Mouse (Mus musculus): ENCODE measurements around the gene Armh3. TPM values are rescaled to one million over a fixed set of nuclear protein-coding genes. Genes with fewer than 3 reads are reported as not detected.

The Armh3 gene
- total and polyA plus RNA-seq, 2 experiments from 2014 or later = 16.5 to 17.5 TPM

GRCm38 (mm10) chr19:45926342-45926741 is 71.9 kb downstream of the Armh3 start:
- H3K27me3 ChIP-seq (ENCODE audit: insufficient read depth, low read length) = no peaks in the 10 kb centered on the region
- no peak for TF ChIP-seq CTCF (IDR thresholded peaks at IDR 0.05; ENCODE audit: low read depth)
- peaks cover 11% of the 10 kb centered on the region for H3K36me3 ChIP-seq (ENCODE audit: insufficient read depth, low read length)
- H3K9ac ChIP-seq (replicated peaks; ENCODE audit: low read length) = no peak overlapping the region
- H3K9me3 ChIP-seq (ENCODE audit: low read length) = no peaks in the 10 kb centered on the region
- H3K4me2 ChIP-seq (ENCODE audit: low read depth, low read length) = no peak overlapping the region
- no peak overlapping the region for H3K4me3 ChIP-seq (ENCODE audit: low read length)
- no peak overlapping the region for H3K27ac ChIP-seq
- ATAC-seq (no peak), DNase-seq (ENCODE audit: low spot score) (no peak)
- WGBS = 78% methylated on average over 8 of the region's 8 CpGs
- no peaks in the 10 kb centered on the region for H3K4me1 ChIP-seq (ENCODE audit: insufficient read depth, low read length)

- Histone ChIP-seq H3K4me2 (ENCODE audit: low read depth, low read length) (no peak overlapping the region), H3K4me1 (ENCODE audit: insufficient read depth, low read length) (peaks cover 4% of the 10 kb centered on the region; the same call in 1 of the 2 replicates), H3K36me3 (ENCODE audit: insufficient read depth, low read length) (peaks cover 6% of the 10 kb centered on the region; the same call in 1 of the 2 replicates), H3K27me3 (ENCODE audit: insufficient read depth, low read length) (no peaks in the 10 kb centered on the region), H3K4me3 (ENCODE audit: low read length) (no peak overlapping the region), H3K9me3 (ENCODE audit: low read length) (no peaks in the 10 kb centered on the region), H3K27ac (no peak overlapping the region), H3K9ac (replicated peaks; ENCODE audit: low read length) (no peak overlapping the region)
- ATAC-seq (no peak), DNase-seq (ENCODE audit: low spot score) (peak; percentile 11)
- no peak for TF ChIP-seq CTCF (IDR thresholded peaks at IDR 0.05; ENCODE audit: low read depth)
- 66% methylated on average over 9 of the region's 9 CpGs for WGBS
Observed at GRCm38 (mm10) chr19:45920299-45921090, 77.8 kb downstream of the Armh3 start.

- no peak overlapping the region for H3K9ac ChIP-seq (replicated peaks; ENCODE audit: low read length)
- H3K36me3 ChIP-seq (ENCODE audit: insufficient read depth, low read length) = peaks cover 6% of the 10 kb centered on the region; the same call in 1 of the 2 replicates
- H3K27me3 ChIP-seq (ENCODE audit: insufficient read depth, low read length) = no peaks in the 10 kb centered on the region
- DNase-seq (ENCODE audit: low spot score) (no peak), ATAC-seq (no peak)
- 0 out of 2 replicates have a peak overlapping the region, but pooled peaks have one; percentile 16 for H3K27ac ChIP-seq
- WGBS = 92% methylated on average over 6 of the region's 6 CpGs
- peaks cover 4% of the 10 kb centered on the region; the same call in 1 of the 2 replicates for H3K4me1 ChIP-seq (ENCODE audit: insufficient read depth, low read length)
- no peak for TF ChIP-seq CTCF (IDR thresholded peaks at IDR 0.05; ENCODE audit: low read depth)
- H3K4me2 ChIP-seq (ENCODE audit: low read depth, low read length) = no peak overlapping the region
- H3K9me3 ChIP-seq (ENCODE audit: low read length) = no peaks in the 10 kb centered on the region
- H3K4me3 ChIP-seq (ENCODE audit: low read length) = no peak overlapping the region
Observed at GRCm38 (mm10) chr19:45918406-45918805, 79.9 kb downstream of the Armh3 start.

GRCm38 (mm10) chr19:45917856-45918255 is 80.4 kb downstream of the Armh3 start:
- no peak overlapping the region for H3K9ac ChIP-seq (replicated peaks; ENCODE audit: low read length)
- TF ChIP-seq CTCF (IDR thresholded peaks at IDR 0.05; ENCODE audit: low read depth) = no peak

DNA sequence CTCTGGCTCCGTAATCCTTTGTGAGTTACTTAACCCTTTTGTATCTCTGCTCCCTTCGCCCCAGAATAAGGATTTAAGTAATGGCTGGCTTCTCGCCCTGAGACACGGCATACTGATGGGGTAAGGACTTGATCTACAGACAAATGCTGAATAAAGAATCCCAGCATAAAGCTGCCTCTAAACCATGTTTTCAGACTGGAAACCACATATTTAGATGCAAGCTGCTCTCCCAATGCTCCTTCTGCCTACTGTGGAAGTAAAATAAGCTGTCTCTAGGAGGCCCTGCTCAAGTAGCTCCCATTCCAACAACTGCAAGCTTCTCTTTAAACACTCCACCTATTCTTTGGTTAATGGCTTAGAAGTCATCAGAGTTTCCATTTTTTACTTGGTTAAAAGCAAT is 81.8 kb downstream of the Armh3 start:
- ATAC-seq = no peak
- TF ChIP-seq CTCF (IDR thresholded peaks at IDR 0.05; ENCODE audit: low read depth) = no peak
- H3K4me3 ChIP-seq (ENCODE audit: low read length) = no peak overlapping the region
- H3K4me2 ChIP-seq (ENCODE audit: low read depth, low read length) = no peak overlapping the region
- no peak overlapping the region for H3K27ac ChIP-seq
- no peak overlapping the region for H3K9ac ChIP-seq (replicated peaks; ENCODE audit: low read length)
- WGBS = 59% methylated on average over 4 of the region's 4 CpGs
- H3K27me3 ChIP-seq (ENCODE audit: insufficient read depth, low read length) = no peaks in the 10 kb centered on the region
- peaks cover 4% of the 10 kb centered on the region; the same call in 1 of the 2 replicates for H3K4me1 ChIP-seq (ENCODE audit: insufficient read depth, low read length)
- no peaks in the 10 kb centered on the region for H3K9me3 ChIP-seq (ENCODE audit: low read length)
- no peak for DNase-seq (ENCODE audit: low spot score)
- no peaks in the 10 kb centered on the region for H3K36me3 ChIP-seq (ENCODE audit: insufficient read depth, low read length)

More at GRCm38 (mm10) chr19:45917856-45918255, 80.4 kb downstream of the Armh3 start:
- H3K27me3 ChIP-seq (ENCODE audit: insufficient read depth, low read length) = no peaks in the 10 kb centered on the region
- H3K4me2 ChIP-seq (ENCODE audit: low read depth, low read length) = no peak overlapping the region
- H3K9me3 ChIP-seq (ENCODE audit: low read length) = no peaks in the 10 kb centered on the region
- H3K4me3 ChIP-seq (ENCODE audit: low read length) = no peak overlapping the region
- ATAC-seq (peak; percentile 85), DNase-seq (ENCODE audit: low spot score) (peak; percentile 53)
- WGBS = 31% methylated on average over 3 of the region's 3 CpGs
- 0 out of 2 replicates have a peak overlapping the region, but pooled peaks have one; percentile 16 for H3K27ac ChIP-seq
- peaks cover 4% of the 10 kb centered on the region; the same call in 1 of the 2 replicates for H3K36me3 ChIP-seq (ENCODE audit: insufficient read depth, low read length)
- H3K4me1 ChIP-seq (ENCODE audit: insufficient read depth, low read length) = peaks cover 4% of the 10 kb centered on the region; the same call in 1 of the 2 replicates

DNA sequence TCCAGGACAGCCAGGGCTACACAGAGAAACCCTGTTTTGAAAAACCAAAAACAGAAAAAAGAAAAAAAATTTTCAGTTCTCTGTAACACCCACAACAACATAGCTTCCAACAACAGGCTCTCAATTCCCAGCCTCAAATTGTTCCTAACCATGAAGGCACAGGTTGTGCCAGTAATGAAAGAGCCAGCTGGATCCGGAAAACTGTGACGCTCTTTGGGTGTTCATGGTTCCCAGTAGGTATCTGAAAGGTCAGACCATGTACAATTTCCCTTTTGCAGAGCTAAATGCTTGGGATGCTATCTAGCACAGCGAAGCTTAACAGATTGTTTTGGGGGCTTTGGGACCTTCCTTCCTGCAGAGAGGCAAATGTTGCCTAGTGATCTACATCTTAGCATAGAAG is 82.3 kb downstream of the Armh3 start:
- no peak overlapping the region for H3K4me2 ChIP-seq (ENCODE audit: low read depth, low read length)
- ATAC-seq (no peak), DNase-seq (ENCODE audit: low spot score) (no peak)
- H3K9ac ChIP-seq (replicated peaks; ENCODE audit: low read length) = no peak overlapping the region
- no peaks in the 10 kb centered on the region for H3K27me3 ChIP-seq (ENCODE audit: insufficient read depth, low read length)
- no peak overlapping the region for H3K4me3 ChIP-seq (ENCODE audit: low read length)
- H3K27ac ChIP-seq = no peak overlapping the region
- peaks cover 4% of the 10 kb centered on the region; the same call in 1 of the 2 replicates for H3K4me1 ChIP-seq (ENCODE audit: insufficient read depth, low read length)
- H3K9me3 ChIP-seq (ENCODE audit: low read length) = no peaks in the 10 kb centered on the region
- no peak for TF ChIP-seq CTCF (IDR thresholded peaks at IDR 0.05; ENCODE audit: low read depth)
- H3K36me3 ChIP-seq (ENCODE audit: insufficient read depth, low read length) = no peaks in the 10 kb centered on the region
- WGBS = 60% methylated on average over 3 of the region's 3 CpGs

DNA sequence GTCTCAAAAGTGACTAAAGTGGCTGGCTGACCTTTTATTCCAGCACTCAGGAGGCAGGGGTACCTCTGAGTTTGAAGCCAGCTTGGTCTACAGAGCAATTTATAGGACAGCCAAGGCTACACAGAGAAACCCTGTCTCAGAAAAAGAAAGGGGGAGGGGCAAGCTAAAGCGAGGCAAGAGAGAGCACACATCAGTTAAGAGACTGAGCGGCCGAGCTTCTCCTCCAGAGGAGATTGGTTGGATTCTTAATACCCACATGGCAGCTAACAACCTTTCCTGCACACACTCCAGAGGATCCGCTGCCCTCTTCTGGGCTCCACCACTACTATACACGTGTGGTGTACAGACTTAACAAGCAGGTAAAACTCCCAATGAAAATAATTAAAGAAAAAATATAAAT is 85.3 kb downstream of the Armh3 start:
- Histone ChIP-seq H3K9ac (replicated peaks; ENCODE audit: low read length) (no peak overlapping the region), H3K27ac (no peak overlapping the region), H3K4me1 (ENCODE audit: insufficient read depth, low read length) (peaks cover 4% of the 10 kb centered on the region; the same call in 1 of the 2 replicates), H3K4me2 (ENCODE audit: low read depth, low read length) (no peak overlapping the region), H3K27me3 (ENCODE audit: insufficient read depth, low read length) (no peaks in the 10 kb centered on the region), H3K4me3 (ENCODE audit: low read length) (no peak overlapping the region), H3K9me3 (ENCODE audit: low read length) (no peaks in the 10 kb centered on the region), H3K36me3 (ENCODE audit: insufficient read depth, low read length) (no peaks in the 10 kb centered on the region)
- ATAC-seq (peak; percentile 47; the same call in 1 of the 2 replicates), DNase-seq (ENCODE audit: low spot score) (no peak)
- TF ChIP-seq CTCF (IDR thresholded peaks at IDR 0.05; ENCODE audit: low read depth) = no peak
- 53% methylated on average over 5 of the region's 5 CpGs for WGBS

Measured in hindbrain, postnatal 0 days (tissue).